Mouse (Mus musculus): Measurements from ENCODE around the gene Rccd1.

Gene Rccd1

DNA sequence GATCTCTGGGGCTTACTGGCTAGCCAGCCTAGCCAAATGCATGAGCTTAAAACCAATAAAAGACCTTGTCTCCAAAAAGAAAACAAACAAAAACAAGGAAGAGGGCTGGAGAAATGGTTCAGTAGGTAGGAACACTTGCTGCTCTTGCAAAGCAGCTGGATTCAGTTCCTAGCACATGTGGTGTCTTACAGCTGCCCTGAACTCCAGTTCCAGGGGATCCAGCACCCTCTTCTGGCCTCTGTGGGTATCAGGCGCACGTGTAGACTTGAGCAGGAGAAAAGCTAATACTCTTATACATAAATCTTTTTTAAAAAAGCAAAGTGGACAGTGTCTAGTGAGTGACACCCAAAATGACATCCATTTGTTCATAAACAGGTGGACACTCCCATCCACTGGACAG lies 22.7 kb downstream of the Rccd1 start:
- no peak for DNase-seq (ENCODE audit: extremely low read depth, low read depth, low spot score)

DNA sequence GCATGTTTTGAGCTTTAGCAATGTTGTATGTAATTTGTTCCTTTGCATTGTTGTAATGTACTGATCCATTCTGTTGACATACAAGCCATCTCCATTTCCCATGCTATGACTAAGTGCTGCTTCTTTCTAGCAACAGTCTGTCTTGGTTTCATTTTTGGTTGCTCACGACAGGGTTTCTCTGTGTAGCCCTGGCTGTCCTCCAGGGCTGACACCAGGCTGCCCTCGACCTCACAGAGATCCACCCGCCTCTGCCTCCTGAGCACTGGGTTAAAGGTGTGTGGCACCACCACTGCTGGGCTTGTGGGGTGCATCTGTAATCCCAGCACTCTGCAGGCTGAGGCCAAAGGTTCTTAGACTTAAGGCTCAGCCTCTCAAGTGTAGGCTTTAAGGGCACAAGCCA lies 24.7 kb downstream of the Rccd1 start:
- no peak for DNase-seq (ENCODE audit: extremely low read depth, low read depth, low spot score)

DNA sequence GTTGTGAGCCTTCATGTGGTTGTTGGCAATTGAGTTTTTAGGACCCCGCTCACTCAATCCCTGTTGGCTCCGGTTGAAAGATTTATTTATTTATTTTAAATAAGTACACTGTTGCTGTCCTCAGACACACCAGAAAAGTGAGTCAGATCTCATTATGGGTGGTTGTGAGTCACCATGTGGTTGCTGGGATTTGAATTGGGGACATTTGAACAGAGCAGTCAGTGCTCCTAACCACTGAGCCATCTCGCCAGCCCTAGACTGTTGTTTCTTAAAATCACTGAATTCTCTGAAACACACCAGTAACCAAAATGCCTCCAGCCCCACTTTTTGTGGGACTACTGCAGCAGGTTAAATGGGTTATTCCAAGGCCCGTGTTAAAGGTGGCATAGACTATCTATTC lies 25.5 kb downstream of the Rccd1 start:
- DNase-seq (ENCODE audit: extremely low read depth, low read depth, low spot score), result no peak

- DNase-seq (ENCODE audit: extremely low read depth, low read depth, low spot score), result no peak
Measured at GRCm38 (mm10) chr7:80297041-80297440, 27.2 kb downstream of the Rccd1 start.

GRCm38 (mm10) chr7:80296462-80296861 lies 27.8 kb downstream of the Rccd1 start:
- DNase-seq (ENCODE audit: extremely low read depth, low read depth, low spot score), result no peak

DNA sequence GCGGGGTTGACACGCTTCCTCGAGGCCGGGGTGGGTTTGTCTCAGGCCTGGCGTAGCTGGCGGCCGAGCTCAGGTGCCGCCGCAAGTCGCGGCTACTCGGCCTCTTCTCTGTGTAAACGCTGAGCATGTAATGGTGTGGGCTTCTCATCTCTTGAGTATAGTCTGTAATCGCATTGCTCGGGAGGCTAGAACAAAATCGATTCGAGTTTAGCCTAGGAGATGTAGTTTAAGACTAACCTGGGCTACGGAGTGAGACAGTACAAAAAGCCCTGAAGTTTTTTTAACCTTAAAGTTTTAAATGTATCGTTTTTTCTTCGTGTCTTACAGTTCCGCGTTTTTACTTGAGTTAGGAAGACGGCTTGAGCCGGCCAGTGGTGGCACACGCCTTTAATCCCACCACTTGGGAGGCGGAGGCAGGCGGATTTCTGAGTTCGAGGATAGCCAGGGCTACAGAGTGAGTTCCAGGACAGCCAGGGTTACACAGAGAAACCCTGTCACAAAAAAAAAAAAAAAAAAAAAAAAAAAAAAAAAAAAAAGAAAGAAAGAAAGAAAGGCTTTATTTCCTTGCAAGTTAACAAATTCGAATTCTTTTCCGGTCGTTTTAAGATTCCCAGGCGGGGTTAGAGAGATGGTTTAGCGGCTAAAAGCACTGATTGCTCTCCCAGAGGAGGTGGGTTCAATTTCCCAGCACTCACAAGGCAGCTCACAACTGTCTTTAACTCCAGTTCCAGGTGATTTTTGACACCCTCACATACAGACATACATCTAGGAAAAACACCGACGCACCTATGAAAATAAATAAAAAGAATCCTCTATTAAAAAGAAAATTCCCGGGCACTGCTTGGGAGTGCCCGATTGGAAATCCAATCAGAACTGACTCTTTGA lies 29.2 kb downstream of the Rccd1 start:
- DNase-seq (ENCODE audit: extremely low read depth, low read depth, low spot score), result no peak

DNA sequence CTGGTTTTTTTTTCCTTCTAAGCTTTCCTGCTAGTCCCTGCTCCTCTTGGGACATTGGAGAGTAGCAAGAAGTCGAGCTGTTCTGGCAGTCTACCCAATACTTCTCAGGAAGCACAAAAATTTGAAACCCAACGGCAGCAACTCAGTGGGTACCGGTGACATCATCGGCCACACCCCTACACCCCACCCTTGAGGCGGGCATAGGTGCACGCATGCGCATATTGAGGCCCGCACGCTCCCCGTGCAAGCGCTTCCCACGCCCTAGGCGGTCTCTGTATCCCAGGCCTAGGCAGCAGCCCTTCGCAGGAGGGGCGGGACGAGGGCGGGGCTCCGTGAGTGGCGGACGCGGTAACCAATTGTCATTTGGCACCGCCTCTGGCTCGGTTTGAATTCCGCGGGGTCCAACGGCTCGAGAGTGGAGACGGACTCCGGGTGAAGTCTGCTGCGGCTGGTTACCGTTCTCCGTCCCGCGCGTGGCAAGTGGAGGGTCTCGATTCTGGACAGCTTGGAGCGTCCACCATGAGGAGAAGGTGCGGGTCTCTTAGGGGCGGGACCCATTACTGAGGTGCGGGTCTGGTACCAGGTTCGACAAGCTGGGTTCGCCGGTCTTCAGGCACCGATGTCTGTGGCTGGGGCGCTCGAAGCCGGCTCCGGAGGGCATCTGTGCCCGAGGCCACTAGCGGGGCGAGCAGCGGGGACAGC lies 30.0 kb downstream of the Rccd1 start, which contains the start of gene Prc1:
Prc1 (plus strand) TSS at position 389 of the 702 bp plus-strand sequence.
- DNase-seq (ENCODE audit: extremely low read depth, low read depth, low spot score), result peak; percentile 68

- no peak for DNase-seq (ENCODE audit: extremely low read depth, low read depth, low spot score)
Measured at GRCm38 (mm10) chr7:80287736-80288135, 36.5 kb downstream of the Rccd1 start.

DNA sequence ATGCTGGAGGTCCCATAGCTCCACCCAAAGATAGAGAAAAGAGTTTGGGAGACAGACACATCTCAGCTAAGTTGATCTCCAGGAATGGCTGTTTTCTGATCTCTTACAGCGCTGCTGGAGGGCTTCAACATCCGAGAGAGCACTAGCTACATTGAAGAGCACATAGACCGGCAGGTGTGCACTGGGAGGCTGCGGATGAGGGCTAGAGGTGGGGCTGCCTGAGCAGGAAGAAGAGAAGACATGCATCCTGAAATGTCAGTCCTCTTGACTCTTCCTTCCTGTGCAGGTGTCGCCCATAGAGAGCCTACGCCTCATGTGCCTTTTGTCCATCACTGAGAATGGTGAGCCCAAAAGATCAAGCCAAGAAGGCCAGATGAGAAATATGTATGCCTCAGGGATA lies 38.5 kb downstream of the Rccd1 start:
- no peak for DNase-seq (ENCODE audit: extremely low read depth, low read depth, low spot score)

DNA sequence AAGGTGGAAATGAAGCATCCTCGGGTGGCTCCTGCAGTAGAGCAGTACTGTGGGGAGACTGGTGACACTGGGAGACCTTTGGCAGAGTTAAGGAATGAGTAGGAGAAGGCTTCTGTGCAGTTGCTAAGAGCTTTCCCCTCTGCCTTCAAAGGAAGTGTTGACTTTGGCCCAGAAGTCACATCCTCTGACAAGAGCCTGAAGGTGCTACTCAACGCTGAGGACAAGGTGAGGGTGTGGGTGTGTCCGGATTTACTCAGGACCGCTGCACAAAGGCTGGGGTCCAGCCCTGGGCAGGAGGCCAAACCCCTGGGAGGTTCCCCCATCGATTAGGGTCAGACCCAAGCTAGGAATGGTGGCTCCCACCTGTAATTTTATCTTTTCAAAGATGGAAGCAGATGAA lies 39.9 kb downstream of the Rccd1 start:
- no peak for DNase-seq (ENCODE audit: extremely low read depth, low read depth, low spot score)

GRCm38 (mm10) chr7:80283226-80283918 lies 40.9 kb downstream of the Rccd1 start:
- DNase-seq (ENCODE audit: extremely low read depth, low read depth, low spot score), result no peak

- no peak for DNase-seq (ENCODE audit: extremely low read depth, low read depth, low spot score)
Measured at GRCm38 (mm10) chr7:80281646-80282045, 42.6 kb downstream of the Rccd1 start.

DNA sequence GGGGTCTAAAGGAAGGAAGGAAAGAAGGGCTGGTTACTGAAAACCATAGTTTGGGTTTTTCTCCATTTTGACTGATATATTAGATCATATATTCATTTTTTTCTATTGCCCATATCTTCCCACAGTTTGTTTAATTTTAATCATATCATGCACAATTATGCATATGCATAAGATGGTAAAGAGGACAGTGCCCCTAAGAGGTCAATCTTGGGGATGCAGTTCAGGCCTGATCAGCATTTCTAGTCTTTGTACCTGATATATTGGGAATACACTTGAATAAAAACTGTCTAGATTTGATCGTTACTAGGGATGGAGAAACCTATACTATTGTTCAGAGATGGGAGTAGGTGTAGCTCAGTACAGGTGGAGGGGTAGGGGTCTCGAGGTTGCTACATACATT lies 43.3 kb downstream of the Rccd1 start:
- DNase-seq (ENCODE audit: extremely low read depth, low read depth, low spot score), result no peak

DNA sequence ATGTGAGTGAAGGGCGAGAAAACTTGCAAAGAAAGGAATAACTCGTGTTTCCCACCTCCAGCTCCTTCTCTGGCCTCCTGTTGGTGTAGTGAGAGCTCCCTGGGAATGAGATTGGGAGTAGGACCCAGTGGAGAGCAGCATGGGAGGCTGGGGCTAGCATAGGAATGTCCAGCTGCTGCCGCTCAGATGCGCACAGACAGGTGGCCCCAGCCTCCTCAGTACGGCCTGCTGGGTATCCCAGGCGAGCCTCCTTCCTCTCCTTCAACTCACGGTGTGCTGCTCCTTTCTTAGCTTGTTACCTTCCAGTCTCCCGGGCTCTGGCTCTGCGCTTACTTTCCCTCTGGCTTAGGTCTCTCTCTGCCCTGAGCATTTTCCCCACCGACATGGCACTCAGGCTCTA lies 44.2 kb downstream of the Rccd1 start:
- DNase-seq (ENCODE audit: extremely low read depth, low read depth, low spot score), result no peak

GRCm38 (mm10) chr7:80276374-80276773 lies 47.9 kb downstream of the Rccd1 start:
- no peak for DNase-seq (ENCODE audit: extremely low read depth, low read depth, low spot score)

GRCm38 (mm10) chr7:80273456-80273855 lies 50.8 kb downstream of the Rccd1 start:
- DNase-seq (ENCODE audit: extremely low read depth, low read depth, low spot score), result no peak

DNA sequence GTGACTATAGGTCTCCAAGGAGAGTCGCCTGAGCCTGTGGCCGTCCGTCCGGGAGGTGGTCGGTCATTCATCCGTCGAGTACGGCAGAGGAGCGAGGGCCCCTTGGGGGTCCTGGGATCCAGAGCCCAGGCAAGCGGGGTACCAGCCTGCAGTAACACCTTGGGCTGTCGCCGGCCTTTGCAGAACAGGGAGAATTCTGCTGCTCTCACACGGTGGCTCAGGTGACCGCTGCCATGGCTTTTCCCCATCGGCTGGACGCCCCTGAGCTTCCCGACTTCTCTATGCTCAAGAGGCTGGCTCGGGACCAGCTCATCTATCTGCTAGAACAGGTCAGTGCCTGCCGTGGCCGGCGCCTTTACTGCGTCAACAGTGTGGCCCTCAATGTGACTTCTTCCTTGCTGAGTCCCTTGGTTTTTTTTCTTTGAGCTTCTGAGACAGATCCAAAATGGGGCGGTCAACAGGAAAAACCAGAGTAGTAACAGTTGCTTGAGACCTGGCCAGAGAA lies 54.5 kb downstream of the Rccd1 start:
- no peak for DNase-seq (ENCODE audit: extremely low read depth, low read depth, low spot score)

GRCm38 (mm10) chr7:80268897-80269750 lies 55.1 kb downstream of the Rccd1 start, which contains the start of gene Vps33b:
TSS of gene Vps33b (plus strand) at chr7:80269649.
- DNase-seq (ENCODE audit: extremely low read depth, low read depth, low spot score), result no peak

DNA sequence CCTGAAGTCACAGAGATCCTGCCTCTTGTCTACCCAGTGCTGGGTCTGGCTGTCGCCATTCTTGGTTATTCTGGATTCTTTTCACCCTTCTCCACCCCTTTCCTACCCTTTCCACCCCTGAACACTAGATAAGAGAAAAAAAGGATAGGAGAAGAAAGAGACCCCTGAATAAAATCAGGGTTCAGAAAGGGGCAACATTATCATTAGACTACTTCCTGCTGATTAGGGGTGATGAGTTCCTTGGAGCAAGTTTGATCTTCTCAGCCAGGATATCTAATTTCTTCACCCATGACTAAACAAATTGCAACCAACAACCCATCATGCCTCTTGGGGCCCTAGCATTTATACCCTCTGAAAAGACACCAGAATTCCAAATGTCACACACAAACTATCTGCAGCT lies 56.5 kb downstream of the Rccd1 start:
- no peak for DNase-seq (ENCODE audit: extremely low read depth, low read depth, low spot score)

- DNase-seq (ENCODE audit: extremely low read depth, low read depth, low spot score), result no peak
Measured at GRCm38 (mm10) chr7:80264606-80265005, 59.6 kb downstream of the Rccd1 start.
